Mouse (Mus musculus) kidney, postnatal 0 days (tissue): ENCODE data around the gene Gucy1b2. TPM values are rescaled to one million over a fixed set of nuclear protein-coding genes. Genes with fewer than 3 reads are reported as not detected.

Source experiments
- ATAC-seq: fragments of 200-750 bp; cut with Nextera tagmentation; replicated peaks from 2 replicates; pipeline ENCODE4 v1.8.0; 2017; ENCODE audit warnings: low read depth, moderate number of reproducible peaks, moderate TSS enrichment, moderate library complexity; ENCODE audit not compliant: low FRiP score
- DNase-seq: peaks from one replicate; pipeline ENCODE4 v3.0.0-alpha.2; 2016; ENCODE audit warnings: low spot score
- H3K27ac ChIP-seq: fragments of 300-500 bp; sonication (generic); 2 replicates; pipeline ENCODE4 v1.5.1; 2014; ENCODE audit warnings: mild to moderate bottlenecking
- H3K27me3 ChIP-seq: fragments of 300-500 bp; sonication (generic); 2 replicates; pipeline ENCODE4 v1.6.1; 2014; ENCODE audit warnings: low read length, mixed read lengths; ENCODE audit not compliant: insufficient read depth
- H3K36me3 ChIP-seq: fragments of 300-500 bp; sonication (generic); 2 replicates; pipeline ENCODE4 v1.6.1; 2014; ENCODE audit warnings: low read length, mixed read lengths; ENCODE audit not compliant: insufficient read depth
- H3K4me1 ChIP-seq: fragments of 300-500 bp; sonication (generic); replicated peaks from 2 replicates; pipeline ENCODE4 v1.6.1; 2014; ENCODE audit warnings: antibody characterized with exemption, low read length, mixed read lengths; ENCODE audit not compliant: insufficient read depth
- H3K4me2 ChIP-seq: fragments of 300-500 bp; sonication (generic); 2 replicates; pipeline ENCODE4 v1.6.1; 2014; ENCODE audit warnings: mild to moderate bottlenecking, low read length, moderate library complexity, mixed read lengths
- H3K4me3 ChIP-seq: fragments of 300-500 bp; sonication (generic); replicated peaks from 2 replicates; pipeline ENCODE4 v1.5.1; 2014; ENCODE audit warnings: low read depth, low read length
- H3K9ac ChIP-seq: fragments of 300-500 bp; sonication (generic); 2 replicates; pipeline ENCODE4 v1.6.1; 2014; ENCODE audit warnings: low read depth, low read length
- H3K9me3 ChIP-seq: fragments of 300-500 bp; sonication (generic); replicated peaks from 2 replicates; pipeline ENCODE4 v1.6.1; 2016; ENCODE audit warnings: low read length, inconsistent platforms, mixed read lengths
- CTCF ChIP-seq: IDR thresholded peaks from 2 replicates; pipeline ENCODE4 v1.5.1; 2016; ENCODE audit warnings: antibody characterized with exemption, low read depth, mild to moderate bottlenecking, moderate library complexity
- WGBS: fragments of 180-500 bp; shearing (Covaris S2); extraction: QIAGEN DNeasy Blood & Tissue Kit; methylation state at CpG from one replicate; pipeline ENCODE4 v1.1.7; 2014; 5-methylcytosine and 5-hydroxymethylcytosine counted together
- polyA plus RNA-seq: library from polyadenylated mRNA; unstranded; fragments of >200 nt; fragmentation: Nextera tagmentation; extraction: Ambion mirVana; gene quantifications from 2 replicates; pipeline ENCODE4 v1.2.1, GENCODE M21; 2015

Gene Gucy1b2
- polyA plus RNA-seq, 1 experiment from 2014 or later: not detected

DNA sequence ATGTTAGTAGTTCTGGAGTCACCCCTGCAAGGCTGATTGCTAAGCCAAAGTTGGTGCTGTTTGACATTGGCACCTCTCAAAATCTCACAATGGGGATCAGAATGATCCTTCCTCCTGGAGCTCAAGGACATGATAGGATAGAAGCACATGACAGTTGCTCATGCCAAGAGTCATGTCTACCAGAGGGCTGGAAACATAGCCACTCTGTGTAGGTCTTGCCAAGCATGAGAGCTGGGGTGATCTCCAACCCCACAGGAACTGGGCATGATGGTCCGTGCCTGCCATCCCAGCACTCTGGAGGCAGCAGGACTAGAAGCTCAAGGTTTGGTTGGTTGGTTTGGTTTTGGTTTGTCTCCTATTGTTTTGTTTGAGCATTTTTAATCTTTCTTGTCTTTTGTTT is 5.4 kb downstream of the Gucy1b2 start:
- Histone ChIP-seq H3K4me3 (no peak overlapping the region), H3K4me1 (no peaks in the 10 kb centered on the region), H3K9me3 (no peaks in the 10 kb centered on the region), H3K27ac (no peak overlapping the region), H3K36me3 (no peaks in the 10 kb centered on the region), H3K9ac (no peak overlapping the region), H3K27me3 (no peaks in the 10 kb centered on the region), H3K4me2 (no peak overlapping the region)
- DNase-seq (no peak), ATAC-seq (no peak)
- no peak for TF ChIP-seq CTCF
- 96% methylated on average over 1 of the region's 1 CpGs for WGBS

DNA sequence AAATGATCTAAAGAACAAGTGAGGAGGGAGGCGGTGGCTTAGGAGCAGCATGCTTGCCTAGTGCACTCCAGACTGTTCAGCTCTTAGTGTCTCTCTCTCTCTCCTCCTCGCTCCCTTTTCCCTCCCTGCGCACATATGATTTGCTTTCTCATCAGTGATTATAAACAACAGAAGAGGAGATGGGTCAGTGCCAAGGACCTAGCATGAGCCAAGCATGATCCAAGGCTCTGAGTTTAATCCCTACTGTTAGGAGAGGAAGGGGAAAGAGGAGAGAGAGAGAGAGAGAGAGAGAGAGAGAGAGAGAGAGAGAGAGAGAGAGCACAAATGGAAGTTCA is 8.9 kb downstream of the Gucy1b2 start:
- H3K4me3 ChIP-seq: no peak overlapping the region
- no peaks in the 10 kb centered on the region for H3K27me3 ChIP-seq
- H3K4me1 ChIP-seq: no peaks in the 10 kb centered on the region
- no peak for ATAC-seq
- H3K9me3 ChIP-seq: no peaks in the 10 kb centered on the region
- no peak overlapping the region for H3K9ac ChIP-seq
- H3K4me2 ChIP-seq: no peak overlapping the region
- no peak overlapping the region for H3K27ac ChIP-seq
- 79% methylated on average over 3 of the region's 3 CpGs for WGBS
- no peak for DNase-seq
- TF ChIP-seq CTCF: no peak
- no peaks in the 10 kb centered on the region for H3K36me3 ChIP-seq

DNA sequence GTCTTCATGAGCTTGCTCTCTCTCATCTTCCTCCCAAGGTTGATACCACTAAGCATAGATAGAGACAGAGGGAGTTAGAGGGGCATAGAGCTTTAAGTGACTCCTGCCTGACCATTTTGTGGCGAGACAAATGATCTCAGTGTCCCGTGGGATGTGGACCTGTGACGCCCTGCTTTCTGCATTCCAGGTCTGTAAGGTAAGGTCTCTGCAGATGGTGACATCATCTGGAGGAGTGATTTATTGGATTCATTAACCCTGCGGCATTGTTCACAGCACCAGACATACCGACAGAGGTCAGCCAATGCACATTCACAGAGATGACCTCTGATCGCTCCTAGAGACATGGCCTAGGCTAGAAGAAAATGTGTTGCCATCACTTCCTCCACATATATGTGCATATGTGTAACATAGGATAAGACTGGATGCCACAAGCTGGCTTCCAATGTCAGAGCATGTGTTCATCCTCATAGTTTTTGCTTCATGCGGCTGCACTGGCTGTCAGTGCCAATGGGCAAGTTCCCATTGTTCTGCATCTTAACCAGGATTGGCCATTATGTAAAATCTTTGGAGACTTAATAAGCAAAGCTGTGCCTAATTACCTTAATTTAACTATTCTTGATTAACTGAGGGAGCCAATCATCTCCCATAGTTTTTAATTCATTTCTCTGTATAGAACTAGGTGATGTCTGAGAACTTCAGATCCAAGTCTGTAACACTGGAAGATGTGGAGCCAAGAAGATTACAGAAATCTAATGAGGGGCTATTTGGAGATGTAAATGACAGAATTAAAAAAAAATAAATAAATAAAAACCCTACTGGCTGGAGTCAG is 9.5 kb downstream of the Gucy1b2 start:
- ATAC-seq (0 out of 2 replicates have a peak, but pooled peaks have one; percentile 43), DNase-seq (peak; percentile 15)
- Histone ChIP-seq H3K4me1 (no peaks in the 10 kb centered on the region), H3K27ac (no peak overlapping the region), H3K4me3 (no peak overlapping the region), H3K9me3 (no peaks in the 10 kb centered on the region), H3K4me2 (no peak overlapping the region), H3K27me3 (no peaks in the 10 kb centered on the region), H3K9ac (no peak overlapping the region), H3K36me3 (no peaks in the 10 kb centered on the region)
- WGBS: 40% methylated on average over 7 of the region's 7 CpGs
- TF ChIP-seq CTCF: no peak

DNA sequence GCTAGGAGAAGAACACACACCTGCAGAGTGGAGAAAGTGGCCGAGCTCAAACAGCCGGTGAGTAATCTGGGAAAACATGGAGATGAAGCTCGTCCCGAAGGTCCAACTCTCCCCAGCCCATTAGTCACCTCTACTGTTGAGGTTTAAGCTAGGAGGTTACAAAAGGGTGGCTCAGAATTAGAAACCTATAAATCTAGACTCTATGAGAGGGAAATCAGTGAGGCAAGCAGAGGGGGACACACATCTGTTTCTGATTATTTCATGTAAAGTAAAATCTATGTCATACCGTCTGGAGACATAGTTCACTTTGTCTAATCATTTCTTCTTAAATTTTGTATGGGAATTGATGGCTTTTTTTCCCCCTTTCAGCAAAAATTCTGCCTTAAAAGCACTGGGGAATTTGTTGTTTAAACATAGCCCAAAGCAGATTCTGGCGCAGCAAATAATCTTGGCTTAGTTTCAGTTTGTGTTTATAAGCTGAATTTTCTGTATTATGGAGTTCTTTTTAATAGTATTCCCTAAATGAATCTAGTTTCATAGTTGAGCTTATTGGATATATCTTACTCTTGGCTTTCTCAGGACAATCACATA is 12.2 kb downstream of the Gucy1b2 start:
- TF ChIP-seq CTCF: no peak
- Histone ChIP-seq H3K4me1 (no peaks in the 10 kb centered on the region), H3K9ac (no peak overlapping the region), H3K4me3 (no peak overlapping the region), H3K36me3 (no peaks in the 10 kb centered on the region), H3K9me3 (no peaks in the 10 kb centered on the region), H3K4me2 (no peak overlapping the region), H3K27ac (no peak overlapping the region), H3K27me3 (no peaks in the 10 kb centered on the region)
- DNase-seq: no peak
- ATAC-seq: no peak
- WGBS: 61% methylated on average over 6 of the region's 6 CpGs

DNA sequence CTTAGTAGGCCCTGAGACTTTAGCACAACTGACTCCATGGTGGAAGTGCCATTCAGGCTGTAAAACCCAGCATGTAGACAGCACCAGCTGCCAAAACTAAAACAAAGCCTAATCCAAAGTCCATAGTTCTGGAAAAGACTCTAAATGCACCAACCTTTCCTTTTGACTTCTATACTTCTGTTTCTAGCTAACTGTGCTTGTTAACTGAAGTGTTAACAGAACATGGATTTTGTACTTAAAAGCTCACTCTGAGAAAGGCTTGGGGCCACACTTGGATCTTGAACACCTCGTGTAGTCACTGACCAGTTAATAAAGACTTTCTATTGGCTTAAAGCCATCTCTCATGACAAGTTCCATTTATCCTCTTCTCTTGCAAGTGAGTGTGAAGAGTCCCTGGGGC is 13.1 kb downstream of the Gucy1b2 start:
- no peaks in the 10 kb centered on the region for H3K36me3 ChIP-seq
- ATAC-seq (no peak), DNase-seq (no peak)
- no peak overlapping the region for H3K4me3 ChIP-seq
- H3K4me1 ChIP-seq: no peaks in the 10 kb centered on the region
- no peak overlapping the region for H3K4me2 ChIP-seq
- no peaks in the 10 kb centered on the region for H3K9me3 ChIP-seq
- WGBS: 82% methylated on average over 1 of the region's 1 CpGs
- TF ChIP-seq CTCF: no peak
- H3K9ac ChIP-seq: no peak overlapping the region
- no peaks in the 10 kb centered on the region for H3K27me3 ChIP-seq
- no peak overlapping the region for H3K27ac ChIP-seq

DNA sequence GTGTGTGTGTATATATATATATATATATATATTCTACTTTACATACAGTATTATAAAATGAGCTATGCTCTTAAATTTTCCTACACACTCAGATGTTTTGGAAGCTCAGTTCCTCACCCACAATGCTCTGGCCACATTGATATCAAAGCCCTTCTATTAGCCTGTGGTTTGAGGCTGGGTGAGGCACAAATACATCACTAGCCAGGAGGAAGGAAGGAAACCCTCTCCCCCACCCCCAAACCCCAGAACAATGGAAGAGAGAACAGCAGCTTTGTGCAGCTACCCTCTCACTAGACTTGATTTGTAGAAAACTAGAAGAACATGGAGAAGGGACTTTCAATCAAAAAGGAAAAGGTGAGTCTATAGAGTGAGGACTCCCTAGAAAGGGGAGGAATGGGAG is 16.1 kb downstream of the Gucy1b2 start:
- DNase-seq (no peak), ATAC-seq (no peak)
- Histone ChIP-seq H3K9ac (no peak overlapping the region), H3K27me3 (no peaks in the 10 kb centered on the region), H3K4me3 (no peak overlapping the region), H3K27ac (no peak overlapping the region), H3K9me3 (no peaks in the 10 kb centered on the region), H3K4me2 (no peak overlapping the region), H3K36me3 (no peaks in the 10 kb centered on the region), H3K4me1 (no peaks in the 10 kb centered on the region)
- no peak for TF ChIP-seq CTCF
